Mouse (Mus musculus): ENCODE results near the gene Endov.

Gene Endov

DNA sequence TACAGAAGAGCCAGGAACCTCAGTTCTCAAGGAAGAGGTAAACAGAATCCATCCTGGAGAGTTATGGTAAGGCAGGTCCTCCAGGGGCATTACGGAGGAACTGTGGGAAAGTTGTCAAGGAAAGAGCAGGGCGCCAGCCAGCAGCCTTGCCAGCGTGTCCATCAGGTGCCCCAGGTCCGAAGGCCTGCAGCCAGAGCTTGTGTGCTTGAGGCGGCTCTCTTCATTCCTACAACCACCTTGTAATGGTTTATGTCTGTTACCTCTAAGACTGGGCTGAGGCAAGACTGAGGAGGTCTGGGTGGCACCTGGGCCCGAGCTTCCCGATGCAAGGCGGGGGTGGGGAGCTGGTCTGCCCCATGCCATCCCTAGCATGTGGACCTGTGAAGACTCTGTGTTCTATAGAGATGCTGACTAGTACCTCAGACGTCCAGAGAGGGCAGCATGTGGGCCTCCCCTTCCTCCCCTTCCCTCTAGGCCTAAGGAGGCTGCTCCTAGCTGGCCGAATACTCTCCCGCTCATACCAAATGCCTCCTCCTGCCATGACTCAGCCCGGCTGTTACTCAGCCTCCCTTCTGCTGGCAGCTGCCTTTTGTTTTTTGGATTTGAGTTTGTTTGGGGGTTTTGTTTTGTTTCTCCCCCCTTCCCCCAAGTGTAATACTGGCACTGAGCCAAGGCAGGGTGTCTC, 25.7 kb downstream of the Endov start:
- no peak for DNase-seq (ENCODE audit: low spot score)

DNA sequence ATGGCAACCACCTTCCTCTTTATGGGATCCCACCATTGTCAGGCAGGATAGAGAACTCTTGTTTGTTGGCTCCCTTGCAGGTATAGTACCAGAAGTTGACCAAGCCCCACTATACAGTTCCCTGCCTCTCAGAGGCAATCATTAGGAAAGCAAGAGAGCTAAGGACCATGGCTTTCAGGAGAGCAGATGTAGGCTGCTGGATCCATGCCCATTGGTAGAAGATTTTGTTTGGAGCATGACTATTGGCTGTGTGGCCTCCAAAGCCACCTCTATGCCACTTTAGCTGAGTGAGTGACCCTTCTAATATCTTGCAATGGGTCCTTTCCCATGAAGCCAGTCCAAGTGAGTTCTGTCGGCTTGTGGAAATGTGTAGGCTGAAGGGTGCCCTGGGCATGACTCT, 28.2 kb downstream of the Endov start:
- DNase-seq (ENCODE audit: low spot score): no peak

DNA sequence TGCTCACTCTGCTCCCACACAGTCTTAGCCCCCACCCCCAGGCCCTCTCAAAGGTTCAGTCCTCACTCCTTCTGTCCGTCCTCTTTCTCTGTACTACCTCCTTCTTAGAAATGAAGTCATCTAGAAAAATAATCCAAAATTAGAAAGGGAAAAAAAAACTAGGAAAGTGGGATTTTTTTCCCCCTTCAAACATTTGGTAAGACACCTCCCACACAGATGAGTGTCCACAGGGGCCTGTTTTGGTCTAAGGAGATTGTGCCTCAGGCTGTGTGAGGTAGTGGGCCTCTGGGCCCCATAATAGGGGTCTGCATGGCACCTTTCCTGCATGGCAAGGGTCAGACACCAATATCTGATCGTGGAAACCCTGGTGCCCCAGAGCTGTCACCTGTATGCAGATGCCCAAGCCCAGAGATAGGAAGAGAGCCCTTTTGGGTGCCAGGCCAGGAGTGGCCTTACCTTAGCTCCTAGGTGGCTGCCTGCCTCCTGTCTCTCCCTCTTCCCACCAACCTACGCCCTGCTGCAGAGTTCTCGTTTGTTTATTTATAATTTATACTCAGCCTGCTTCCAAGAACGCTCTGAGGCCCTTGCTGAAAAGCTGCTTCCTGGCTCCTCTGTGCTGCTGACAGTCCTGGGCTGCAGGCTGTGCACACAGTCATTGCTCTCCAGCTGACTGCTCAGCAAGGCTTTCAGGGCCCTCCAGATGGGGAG, 29.0 kb downstream of the Endov start:
- no peak for DNase-seq (ENCODE audit: low spot score)

DNA sequence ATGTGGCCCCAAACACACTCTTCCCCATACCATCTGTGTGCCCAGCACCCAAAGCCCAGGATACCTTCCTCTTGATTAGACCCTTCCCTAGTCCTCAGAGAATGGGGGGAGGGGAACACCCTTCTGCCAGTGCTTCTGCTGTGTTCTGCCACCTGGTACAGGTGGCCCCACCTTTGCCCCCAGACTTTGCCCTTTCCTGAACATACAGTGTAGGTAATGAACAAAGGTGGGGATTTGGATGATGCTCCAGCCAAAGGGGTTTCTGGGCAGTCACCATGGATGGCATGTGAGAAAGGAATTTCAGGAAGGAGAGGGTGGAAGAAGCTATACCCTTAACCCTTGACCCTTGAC, 29.5 kb downstream of the Endov start:
- no peak for DNase-seq (ENCODE audit: low spot score)

DNA sequence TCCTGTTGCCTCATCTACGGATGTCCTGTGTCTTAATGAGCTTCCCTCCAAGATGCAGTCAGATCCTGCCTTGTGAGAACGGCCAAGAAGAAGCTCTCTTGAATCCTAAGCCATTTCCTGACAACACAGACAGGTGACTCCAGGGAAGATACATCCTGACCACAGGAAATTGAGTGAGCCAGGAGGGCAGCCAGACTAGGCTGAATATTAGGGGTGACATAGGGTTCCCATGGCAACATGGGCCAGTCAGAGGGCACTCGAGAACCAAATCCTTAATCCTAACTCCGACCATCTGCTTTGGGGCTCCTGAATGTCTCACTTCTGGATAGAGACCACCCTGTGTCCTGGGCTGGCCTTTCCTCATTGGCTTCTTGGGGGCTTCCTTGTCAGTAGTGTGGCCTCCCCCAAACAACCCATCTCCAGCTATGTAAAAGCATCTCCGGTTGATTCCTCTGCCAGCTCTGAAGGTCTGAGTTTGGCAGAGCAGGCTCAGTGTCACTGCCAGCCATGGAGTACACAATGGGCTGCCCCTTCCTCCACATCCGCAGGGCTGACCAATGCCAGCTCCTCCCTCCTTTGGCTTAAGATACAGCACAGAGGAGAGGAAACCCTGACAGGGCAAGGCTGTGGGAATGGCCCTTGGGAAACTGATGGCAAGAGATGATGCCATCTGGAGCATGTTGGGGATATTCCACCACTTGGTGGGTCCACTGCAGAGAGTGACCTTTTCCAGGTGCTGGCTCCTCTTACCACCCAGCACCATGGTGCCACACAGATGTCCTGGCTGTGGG, 31.0 kb downstream of the Endov start:
- no peak for DNase-seq (ENCODE audit: low spot score)

DNA sequence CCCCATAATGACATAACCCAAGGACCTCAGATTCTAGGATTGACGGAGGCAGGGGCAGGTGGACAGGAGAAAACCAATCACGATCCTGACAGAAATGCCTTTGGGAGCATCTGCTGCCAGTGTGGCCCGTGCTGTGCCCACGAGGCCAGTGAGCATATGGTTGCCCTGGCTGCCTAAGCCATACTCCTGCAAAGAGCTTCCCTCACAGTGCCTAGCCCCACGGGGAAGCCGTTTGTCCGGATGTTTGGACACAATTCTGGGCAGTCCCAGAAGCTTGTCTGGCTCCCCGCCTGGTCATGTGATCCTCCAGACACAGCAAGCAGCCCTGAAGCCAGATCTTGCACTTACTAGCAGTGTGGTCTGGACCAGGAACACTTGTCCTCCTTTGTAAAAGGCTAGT, 31.6 kb downstream of the Endov start:
- DNase-seq (ENCODE audit: low spot score): no peak

DNA sequence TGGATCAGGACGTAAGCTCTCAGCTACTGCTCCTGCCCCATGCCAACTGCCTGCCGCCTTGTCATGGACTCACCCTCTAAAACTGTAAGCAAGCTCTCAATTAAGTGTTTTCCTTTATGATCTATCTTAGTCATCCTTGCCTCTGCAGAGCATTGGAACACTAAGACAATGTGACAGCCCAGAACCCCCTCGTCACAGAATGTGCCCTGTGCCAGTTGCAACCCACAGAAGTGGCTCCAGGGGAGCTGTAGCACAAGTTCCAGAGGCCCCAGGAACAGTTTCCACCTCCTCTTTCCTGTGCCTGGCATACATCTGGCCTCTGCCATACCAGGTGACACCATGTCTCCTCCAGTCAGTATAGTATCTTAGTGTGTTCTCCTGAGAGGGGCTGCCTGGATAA, 32.2 kb downstream of the Endov start:
- no peak for DNase-seq (ENCODE audit: low spot score)

DNA sequence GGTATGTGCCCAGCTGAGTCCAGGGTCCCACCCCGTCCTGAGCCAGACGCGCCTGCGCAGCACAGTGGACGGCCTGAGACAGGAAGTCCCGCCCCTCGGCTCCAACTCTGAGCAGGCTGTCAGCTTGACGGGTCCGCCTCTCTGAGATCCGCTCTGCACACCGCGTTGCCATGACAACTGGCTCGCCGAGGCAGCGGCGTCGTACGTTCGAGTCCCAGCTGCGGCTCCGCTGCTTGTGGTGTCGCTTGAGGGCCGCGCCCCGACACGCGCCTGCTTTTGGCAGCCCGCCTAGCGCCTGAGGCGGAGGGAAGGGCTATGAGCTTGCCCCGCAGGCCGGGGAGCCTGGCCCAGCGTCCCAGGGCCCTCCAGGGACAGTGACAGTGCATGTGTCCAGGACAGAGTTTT, 33.4 kb downstream of the Endov start:
- peak; percentile 63 for DNase-seq (ENCODE audit: low spot score)

DNA sequence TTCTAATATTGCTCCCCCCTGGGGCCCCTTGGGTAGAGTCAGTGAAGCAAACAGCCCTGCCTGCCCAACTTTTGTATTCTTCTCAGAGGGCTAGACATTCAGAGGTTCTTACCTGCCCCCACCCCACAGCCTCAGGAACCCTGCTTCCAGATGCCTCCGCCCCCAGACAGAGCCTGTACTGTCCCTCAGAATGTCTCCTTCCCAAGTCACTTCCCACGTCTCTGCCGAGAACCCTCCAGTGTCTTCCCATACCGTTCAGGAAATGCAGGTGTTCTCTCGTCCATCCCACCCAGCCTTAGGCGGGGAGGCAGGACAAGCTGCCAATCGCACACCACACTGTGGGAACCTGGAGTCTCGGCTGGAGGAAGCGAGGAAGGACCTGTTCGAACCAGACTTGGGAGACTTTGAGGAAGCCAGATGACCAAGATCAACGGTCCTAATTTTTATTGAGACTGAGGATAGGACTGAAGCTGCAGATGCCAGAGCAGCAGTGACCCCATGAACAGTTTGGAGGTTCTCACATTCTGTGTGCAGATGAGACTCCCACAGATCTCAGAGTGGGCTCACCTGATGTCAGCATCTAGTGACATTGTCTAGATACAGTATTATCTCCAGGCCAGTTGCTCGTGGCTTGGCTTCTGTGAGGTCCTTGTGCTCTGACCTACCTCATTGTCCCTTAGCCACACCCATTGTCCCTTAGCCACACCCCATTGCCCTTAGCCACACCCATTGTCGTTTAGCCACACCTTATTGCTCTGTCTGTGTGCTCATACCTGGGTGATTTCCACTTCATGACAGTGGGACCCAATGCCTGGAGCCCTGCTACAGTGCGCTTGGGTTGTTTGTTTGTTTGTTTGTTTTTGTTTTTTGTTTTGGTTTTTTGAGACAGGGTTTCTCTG, 35.2 kb downstream of the Endov start:
- DNase-seq (ENCODE audit: low spot score): no peak

DNA sequence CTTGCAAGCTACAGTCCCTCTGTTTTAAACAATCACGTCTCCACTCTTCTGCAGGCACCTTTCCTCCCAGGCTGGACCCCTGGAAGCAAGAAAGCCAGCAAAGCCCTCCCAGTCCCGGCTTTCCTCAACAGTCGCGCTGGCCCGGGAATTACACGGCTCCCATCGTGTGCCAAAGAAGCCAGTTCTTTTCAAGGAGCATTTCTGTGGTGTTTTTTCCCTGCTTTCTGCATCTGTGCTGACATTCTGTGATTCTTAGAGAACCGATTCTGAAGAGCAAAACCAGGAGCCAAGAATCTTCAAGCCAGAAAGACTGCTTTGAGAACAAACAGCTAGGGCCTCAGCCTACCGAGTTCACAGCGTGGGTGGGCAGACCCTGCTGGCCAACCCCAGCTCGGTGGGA, 37.8 kb downstream of the Endov start:
- no peak for DNase-seq (ENCODE audit: low spot score)

DNA sequence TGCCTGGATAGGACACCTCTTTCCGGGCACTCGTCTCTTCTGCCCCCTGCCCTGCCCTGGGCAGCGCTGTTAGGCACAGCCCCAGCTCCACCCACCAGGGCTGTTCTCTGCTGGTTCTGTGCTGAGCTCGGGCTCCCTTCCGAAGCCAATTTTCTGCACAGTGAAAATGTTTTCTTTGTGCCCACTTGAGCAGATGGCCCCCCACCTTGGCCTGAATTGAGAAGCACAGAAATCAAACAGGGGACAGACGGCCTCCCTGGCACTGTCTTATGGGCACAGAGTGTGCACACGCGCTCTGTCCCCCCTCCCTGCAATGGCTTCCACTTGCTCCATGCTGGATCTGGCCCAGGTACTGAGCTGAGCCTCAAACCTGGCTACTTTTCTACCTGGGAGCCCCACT, 41.3 kb downstream of the Endov start:
- no peak for DNase-seq (ENCODE audit: low spot score)

DNA sequence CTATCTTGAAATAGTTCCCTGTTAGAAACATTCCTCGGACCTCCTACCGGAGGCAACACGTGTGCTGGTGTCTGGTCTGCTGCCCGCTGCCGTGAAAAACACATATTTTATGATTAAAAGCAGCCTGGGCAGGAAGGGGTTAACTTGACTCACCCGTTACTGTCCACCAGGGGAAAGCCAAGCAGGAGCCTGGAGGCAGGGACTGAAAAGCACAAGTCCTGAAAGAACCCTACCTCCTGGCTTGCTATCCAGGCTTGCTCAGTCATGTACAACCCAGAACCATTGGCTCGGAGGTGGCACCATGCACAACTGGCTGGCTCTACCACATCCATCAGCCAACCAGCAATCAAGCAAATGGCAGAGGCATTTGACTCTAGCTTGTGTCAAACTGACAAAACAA, 42.6 kb downstream of the Endov start:
- DNase-seq (ENCODE audit: low spot score): no peak

DNA sequence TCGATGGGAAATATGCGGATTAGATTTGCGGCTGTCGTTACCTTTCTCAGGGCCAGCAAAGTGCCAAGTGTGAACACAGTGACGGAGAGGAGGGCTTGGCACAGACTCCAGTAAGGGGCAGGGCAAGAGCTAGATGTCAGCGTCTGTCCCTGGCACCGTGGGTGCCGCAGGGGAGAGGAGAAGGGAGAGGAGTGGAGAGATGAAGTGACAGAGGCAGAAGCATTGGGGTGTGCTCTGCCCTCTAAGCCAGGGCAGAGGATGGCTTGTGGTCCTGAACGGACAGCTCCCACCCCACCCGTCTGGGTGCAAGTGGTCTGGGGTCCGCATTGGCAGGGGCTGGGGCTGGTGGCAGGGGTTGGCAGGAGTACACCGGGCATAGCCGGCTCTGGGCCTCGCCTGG, 48.8 kb downstream of the Endov start:
- DNase-seq (ENCODE audit: low spot score): no peak

DNA sequence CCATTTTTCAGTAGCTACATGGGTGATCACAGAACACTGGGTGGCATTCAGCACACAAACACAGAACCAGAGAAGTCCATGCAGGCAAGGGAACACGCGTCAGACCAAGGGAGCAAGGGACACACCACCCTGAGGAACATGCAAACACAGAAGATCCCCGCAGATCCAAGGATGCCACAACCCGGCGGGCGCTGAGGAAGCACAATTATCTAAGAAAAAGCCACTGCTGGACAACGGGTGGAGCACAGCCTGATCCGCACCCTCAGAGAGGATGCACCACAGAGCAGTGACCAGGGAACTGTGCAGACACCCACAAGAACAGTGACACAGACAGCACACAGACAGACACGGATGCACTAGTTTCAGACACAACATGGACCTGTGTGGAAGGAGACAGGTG, 49.4 kb downstream of the Endov start:
- no peak for DNase-seq (ENCODE audit: low spot score)

DNA sequence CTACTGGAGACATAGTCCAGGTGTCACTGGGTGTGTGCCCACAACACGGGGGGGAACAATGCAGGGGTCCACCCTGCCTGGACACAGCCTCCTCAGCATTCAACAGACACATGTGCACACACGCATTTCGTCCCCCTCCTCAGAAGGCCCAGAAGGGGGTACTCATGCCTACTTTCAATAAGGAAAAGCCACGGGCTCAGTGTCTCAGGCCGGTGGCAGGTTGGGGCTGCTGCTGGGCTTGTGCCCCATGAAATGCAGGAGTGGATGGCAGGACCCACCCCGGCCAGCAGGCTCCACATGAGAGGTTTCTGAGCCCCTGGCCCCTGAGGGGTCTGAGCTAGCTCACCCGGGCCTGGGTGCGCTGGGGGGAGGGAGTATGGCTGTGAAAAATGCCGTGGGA, 49.9 kb downstream of the Endov start:
- no peak for DNase-seq (ENCODE audit: low spot score)

DNA sequence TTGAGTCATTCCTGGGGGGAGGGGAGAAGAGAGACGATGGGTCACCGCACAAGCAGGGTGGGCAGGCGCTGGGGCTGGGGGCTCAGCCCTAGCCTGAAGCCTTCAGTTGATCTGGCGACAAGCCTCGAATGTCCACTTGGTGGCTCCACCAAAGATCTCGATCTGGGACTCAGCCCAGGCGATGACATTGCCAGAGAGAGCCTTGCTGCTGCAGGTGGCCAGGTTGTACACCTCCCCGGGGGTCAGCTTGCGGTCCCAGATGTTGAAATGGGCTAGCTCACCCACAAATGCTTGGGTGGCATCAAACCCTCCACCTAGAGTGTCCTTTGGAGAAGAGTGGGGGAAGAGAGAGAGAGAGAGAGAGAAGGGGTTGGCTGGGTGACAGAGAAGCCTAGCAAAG, 51.2 kb downstream of the Endov start:
- no peak for DNase-seq (ENCODE audit: low spot score)

DNA sequence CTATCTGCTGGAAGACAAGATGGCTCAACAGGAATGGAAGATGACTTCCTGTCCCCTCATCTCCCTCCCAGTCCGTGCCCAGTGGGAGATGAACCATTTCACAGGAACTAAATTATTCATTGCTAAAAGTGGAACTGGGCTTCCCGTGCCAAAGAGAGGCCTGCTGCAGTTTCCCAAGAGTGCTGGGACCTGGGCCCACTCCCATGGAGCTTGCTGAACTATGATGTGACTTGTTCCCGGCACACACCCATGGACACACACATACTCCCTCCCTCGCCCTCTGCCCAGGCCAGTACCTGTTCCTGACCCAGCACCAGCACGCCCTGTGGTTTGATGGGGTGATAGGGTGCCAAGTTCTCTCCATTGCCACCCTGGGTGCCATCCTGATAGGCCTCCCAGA, 51.7 kb downstream of the Endov start:
- DNase-seq (ENCODE audit: low spot score): no peak

DNA sequence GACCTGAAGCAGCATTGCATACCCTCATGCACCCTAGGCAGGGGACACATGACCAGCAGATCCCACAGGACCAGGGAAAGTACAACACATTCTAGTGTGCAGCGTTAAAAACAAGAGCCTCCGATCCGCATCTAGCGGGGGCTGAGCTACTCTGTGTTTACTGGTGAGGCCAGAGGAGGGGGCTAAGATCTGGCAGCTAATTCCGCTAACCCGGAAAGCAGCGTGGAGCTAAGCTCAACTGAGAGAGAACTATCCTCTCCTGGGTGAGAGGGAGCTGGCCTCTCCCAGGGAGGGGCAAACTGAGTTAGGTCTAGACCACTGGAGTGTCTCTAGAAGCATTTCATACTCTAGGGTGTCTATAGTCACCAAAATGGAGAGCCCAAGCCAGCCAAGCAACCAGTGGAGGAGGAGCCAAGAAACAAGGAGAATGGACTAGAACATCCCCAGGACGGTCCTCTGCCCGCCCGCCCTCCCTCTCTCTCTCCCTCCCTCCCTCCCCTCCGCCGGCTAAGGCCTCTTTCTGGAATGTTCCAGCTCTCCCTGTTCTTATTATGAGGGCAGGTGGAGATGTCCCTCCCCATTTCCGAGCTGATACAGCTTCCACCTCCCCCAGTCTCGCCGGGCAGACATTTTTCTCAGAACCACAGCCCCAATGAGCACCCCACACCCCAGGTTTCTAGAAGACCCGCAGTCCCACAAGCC, 52.8 kb downstream of the Endov start:
- DNase-seq (ENCODE audit: low spot score): no peak

DNA sequence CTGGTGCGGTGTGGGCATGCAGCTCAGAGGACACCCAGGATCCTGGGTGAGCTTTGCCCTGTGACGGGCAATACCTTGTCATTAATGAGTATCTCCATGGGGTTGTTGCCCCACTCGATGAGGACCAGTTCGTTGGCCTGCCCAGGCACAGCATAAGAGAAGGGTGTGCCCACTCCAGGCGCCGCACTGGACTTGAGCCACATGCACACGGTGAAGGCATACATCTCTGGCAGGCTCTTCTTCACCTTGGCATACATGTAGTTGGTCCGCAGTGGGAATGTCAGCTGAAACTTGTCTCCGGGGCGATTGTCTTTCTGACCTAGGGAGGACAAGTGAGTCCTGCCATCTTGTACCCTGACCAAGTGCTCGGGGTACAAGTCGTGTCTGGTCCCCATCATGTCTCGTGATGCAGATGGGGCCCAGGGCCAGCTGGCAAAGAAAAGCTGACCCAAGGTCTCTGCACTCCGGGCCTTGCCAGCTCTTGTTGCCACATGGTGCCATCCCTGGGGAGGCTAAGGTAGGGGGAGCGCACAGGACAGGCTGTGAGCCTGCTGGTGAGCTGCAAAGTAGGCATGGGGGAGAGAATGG, 53.5 kb downstream of the Endov start:
- DNase-seq (ENCODE audit: low spot score): no peak

DNA sequence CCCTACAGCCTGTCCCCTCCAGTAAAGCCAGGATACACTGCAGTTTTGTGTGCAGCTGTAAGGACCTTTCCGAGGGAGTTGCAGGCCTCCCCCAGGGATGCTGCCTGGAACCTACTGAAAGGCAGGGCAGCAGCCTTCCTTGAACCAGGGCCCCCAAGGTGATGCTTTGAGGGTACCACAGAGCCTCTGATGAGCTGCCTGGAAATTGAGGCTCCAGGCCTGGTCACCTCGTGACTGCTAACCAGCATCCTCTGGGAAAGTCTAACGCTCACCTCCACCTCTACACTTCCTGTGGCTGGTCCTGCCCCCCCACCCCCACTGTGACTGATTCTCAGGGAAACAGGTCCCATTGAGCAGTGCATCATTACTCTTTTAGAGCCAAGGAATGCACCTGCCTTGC, 54.1 kb downstream of the Endov start:
- DNase-seq (ENCODE audit: low spot score): no peak

DNA sequence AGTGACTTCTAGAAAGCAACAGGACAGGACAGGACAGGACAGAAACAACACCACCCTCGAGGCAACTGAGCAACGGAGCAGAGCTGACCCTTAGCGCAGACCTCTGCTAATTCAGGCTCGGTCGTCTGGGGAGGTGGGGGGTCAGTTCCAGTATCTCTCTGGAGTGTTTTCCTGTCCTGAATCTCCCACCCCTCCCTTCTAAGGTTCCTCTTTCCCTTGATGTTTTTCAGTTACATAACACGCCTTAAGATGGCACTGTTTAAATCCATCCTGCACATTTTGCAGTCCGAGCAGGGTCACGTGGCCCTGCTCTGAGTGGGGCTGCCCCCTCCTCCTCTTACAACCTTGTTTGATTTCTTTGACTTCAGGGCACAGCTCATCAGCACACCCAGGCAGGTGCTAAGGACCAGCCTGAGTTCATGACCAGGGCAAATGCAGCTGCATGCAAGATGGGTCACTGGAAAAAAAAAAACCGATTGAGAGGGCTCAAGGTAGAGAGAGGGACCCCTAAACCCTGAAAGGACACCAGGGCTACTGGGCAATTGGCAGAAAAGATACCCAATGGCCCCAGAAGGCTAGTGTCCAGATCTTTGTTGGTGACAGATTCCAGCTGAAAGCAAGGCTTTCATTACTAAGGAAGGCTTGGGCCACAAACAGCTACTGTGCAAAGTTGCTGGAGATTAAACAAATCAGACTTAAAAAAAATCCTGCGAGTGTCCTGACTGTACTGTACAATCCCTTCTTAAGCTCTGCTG, 54.8 kb downstream of the Endov start:
- no peak for DNase-seq (ENCODE audit: low spot score)
